Mouse (Mus musculus): ENCODE measurements around the gene 1110002E22Rik.

The 1110002E22Rik gene

DNA sequence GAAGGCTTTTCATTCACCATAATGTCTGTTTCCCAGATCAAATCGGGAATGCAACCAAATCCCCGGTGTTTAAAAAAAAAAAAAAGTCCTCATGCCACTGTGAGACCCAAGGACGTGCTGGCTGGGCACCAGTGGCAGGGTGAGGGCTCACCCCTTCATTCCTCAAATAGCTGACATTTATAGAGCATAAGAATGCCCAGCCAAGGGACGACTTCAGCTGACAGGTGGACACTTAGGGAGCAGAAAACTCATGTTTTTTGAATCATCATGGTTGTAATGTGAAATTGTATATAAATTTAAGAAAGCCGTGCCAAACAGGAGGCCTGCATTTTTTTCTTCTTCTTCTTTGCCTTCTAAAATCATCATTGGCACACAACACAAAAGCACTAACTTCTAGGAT lies 40.2 kb downstream of the 1110002E22Rik start:
- no peak for DNase-seq (ENCODE audit: low read depth, low spot score)

DNA sequence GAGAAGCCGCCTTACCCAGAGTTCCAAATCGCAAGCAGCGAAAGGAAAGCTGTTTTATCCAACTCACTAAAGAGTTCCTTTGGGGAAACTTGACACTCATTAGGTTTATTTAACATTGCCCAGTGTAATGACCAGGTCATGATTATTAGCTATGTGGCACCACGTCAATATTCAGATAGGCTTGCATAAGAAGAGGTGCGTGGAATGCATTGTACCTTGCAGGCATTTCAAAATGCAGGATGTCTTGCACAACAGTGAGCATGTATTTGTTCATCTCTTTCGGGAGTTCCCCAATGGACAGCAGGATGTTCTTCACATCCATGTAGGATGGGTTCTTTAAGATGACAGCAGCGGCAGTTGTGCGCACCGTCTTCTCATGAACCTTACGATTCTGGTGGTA lies 42.0 kb downstream of the 1110002E22Rik start:
- no peak for DNase-seq (ENCODE audit: low read depth, low spot score)

DNA sequence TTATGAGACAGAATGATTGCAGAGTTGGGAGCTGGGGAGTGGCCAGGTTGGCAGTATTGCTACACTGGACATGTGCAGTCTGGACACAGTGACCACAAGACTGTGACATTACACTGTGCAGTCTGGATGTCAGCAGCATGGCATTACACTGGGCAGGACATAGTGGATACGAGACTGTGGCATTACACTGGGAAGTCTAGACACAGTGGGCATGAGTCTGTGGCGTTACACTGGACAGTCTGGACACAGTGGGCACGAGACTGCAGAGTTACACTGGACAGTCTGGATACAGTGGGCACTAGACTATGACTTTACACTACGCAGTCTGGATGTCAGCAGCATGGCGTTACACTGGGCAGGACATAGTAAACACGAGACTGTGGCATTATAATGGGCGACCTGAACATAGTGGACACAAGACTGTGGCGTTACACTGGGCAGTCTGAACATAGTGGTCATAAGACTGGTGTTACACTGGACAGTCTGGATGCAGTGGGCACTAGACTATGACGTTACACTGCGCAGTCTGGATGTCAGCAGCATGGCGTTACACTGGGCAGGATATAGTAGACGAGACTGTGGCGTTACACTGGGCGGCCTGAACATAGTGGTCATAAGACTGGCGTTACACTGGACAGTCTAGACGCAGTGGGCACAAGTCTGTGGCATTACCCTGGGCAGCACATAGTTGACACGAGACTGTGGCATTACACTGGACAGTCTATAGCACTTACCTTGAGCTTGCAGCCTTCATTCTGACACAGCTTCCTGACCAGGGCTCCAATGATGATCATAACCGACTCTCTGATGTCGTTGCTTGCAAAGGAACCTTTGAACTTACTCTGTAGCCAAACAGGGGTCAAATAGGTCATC lies 46.3 kb downstream of the 1110002E22Rik start:
- no peak for DNase-seq (ENCODE audit: low read depth, low spot score)

DNA sequence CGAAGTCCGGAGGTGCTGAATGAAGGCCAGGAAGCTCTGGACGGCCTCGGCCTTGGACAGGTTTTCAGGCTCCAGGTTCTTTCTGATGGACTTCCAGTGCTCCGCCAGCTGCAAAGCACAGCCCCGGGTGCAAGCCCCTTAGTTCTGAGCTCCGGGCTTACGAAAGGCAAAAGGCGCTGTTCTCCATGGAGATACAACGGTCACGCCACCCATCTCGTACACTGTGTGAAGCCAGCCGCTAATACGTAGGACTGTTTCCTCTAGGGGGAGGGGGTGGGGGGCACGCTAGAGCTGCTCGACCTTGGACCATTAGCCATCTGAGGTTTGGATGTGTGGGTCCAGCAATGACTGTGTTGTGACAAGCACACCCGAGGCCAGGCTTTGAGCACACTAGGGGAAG lies 49.3 kb downstream of the 1110002E22Rik start:
- DNase-seq (ENCODE audit: low read depth, low spot score), result no peak

DNA sequence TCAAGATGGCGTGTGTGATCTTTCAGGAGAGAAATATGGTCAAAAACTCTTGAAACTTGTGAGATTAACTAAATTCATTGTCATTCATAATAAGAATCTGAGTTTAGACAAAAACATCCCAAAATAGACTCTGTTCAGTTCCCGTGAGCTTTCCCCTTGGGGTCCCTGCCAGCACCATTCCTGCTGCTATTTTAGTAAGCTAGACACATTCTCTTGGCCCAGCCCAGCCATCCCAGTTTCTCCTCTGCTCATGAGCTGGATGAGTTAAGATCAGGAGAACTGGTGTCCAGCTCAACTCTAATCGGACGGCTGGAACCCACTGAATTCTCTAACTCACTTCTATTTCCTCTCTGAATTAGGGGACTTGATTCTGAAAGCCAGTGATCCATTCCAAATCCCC lies 52.0 kb downstream of the 1110002E22Rik start:
- no peak for DNase-seq (ENCODE audit: low read depth, low spot score)

DNA sequence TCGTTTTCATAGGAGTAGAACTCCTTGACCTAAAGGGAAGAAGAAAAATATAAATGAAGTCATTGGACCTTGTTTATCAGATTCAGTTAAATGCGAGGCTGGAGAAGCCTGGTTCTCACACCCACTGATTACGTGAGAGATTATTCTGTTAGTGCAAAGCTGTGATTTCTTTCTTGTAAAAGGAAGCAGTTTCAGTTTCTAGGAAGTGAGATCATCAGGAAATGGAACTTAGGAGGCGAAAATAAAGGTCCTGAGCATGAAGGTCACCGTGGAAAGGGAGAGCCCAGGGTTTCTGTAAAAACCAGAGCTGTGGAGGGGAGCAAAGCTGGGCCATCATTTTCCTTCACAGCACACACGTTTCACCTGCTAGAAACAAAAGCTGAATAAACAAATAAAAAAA lies 53.5 kb downstream of the 1110002E22Rik start:
- DNase-seq (ENCODE audit: low read depth, low spot score), result no peak

DNA sequence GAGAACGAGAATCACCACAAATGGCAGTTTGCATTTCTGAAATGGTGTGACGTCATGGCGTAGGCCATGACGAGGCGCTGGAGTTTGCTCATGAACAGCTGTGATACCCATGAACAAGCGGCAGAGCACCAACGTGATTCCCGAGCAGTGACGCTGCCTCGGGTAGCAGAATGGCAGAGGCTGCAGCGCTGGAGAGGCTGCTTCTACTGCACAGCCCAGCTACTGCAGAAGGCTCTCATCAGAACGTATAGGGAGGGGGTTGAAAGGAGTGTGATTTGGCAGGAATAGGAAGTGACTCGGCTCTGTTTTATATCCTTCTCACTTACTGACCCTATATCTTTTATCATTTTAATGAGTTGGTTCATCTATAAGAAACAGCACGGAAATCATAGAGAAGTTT lies 54.0 kb downstream of the 1110002E22Rik start:
- no peak for DNase-seq (ENCODE audit: low read depth, low spot score)

DNA sequence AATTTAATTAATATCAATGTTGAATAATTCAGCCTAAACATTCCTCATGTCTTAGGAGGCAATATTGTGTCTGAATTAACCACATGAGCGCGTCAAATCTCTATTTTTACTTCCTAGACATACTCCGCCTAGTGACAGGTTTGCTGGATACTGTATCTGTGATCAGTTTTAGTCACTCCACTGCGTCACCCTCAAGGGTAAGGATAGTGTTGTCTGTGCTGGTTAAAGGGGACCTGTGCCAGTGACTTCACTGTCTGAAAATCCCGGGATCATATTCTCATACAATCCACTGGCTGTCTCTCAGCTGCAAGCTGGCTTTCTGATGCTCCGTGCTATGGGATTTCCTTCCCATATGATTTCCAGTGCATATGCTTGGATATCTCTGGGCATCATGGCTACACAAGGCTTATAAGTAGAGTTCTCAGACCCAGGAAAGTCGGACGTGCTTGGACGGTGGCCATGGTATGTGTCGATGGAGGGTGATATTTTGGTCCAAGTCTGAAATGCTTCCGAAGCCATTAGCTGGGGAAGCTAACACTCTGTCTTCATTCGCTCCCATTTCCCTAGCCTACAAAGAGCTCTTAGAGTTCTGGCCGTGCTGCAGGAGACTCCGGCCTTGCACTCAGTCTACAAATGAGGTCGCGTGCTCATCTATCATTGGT lies 54.7 kb downstream of the 1110002E22Rik start:
- no peak for DNase-seq (ENCODE audit: low read depth, low spot score)

DNA sequence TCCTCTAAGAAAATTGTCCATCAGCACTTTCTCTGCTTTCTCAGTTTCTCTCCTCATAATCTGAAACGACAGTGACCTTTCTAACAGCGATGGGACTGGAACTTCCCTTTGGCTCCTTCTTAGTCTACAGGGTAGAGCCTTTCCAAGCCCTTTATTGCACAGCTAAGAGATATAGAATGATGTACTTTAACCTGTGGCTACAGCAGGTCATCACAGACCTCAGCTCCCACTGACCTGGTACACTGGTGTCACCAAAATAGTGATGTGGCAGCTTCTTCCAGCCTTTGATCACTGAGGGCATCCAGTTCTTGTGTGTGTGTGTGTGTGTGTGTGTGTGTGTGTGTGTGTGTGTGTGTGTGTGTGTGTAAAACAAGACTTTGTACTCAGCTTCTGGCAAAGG lies 56.6 kb downstream of the 1110002E22Rik start:
- DNase-seq (ENCODE audit: low read depth, low spot score), result no peak

DNA sequence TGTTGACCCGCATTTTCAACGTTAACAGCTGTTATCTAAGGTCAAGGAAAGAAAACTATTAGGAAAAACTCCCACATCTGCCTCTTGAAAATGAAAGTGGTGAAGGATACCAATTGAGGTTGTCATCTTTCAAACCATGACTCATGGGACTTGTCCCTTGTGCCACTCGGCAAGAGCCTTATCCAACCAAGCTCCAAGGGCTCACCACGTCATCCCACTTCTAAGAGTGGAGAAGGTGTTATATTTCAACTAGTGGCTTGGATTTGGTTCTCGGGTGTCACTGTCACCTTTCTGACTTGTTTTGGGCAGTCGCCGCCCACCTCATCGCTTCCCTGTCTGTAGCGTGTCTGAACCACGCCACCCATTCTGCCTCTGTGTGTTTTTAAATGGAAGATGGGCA lies 59.0 kb downstream of the 1110002E22Rik start:
- no peak for DNase-seq (ENCODE audit: low read depth, low spot score)

DNA sequence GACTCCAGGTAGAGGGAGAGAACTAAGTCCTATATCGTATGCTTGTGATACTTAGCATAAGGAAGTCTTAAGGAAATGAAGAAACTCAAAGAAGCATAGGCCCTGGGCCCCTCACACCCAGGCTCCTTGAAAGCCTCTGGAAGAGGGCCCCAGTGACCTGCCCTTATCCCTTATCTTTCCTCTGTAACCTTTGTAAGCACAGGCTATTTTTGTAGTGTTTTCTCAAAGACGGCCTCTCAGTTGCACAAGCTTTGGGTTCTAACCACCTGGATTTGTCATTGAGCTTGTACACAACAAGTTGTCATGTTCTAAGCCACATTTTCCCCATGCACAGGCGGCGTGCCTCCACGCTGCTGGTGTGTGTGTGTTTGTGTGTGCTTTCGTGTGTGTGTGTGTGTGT lies 64.3 kb downstream of the 1110002E22Rik start:
- DNase-seq (ENCODE audit: low read depth, low spot score), result no peak

DNA sequence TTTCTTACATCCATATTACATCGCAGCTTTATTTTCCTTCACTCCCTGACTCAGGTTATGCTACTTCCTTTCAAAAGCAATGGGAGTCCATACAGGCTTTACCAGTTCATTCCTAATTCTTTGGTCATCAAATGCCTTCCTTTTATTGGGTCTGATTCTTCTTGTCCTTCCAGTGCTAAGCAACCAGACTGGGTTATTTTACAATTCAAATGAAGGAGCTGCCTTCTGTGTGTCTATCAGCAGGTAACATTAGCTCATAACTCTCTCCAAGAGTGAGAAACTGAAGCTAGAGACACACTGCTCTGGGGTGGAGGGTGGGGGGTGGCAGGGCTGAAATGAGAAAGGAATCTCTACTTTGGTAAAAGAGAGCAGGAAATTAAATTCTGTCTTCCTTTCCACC lies 65.8 kb downstream of the 1110002E22Rik start:
- DNase-seq (ENCODE audit: low read depth, low spot score), result no peak
